Mouse (Mus musculus) C2C12 (cell line): ENCODE data around the gene Tmem100. TPM values are rescaled to one million over a fixed set of nuclear protein-coding genes. Genes with fewer than 3 reads are reported as not detected.

Experiments
- H3K27me3 ChIP-seq: one replicate; pipeline ENCODE4 v1.6.1; 2011; ENCODE audit not compliant: control insufficient read depth, insufficient read depth, insufficient read length
- H3K36me3 ChIP-seq: one replicate; pipeline ENCODE4 v1.6.1; 2011; ENCODE audit not compliant: control insufficient read depth, insufficient read depth
- H3K4me3 ChIP-seq: one replicate; pipeline ENCODE4 v1.5.1; 2011; ENCODE audit warnings: mild to moderate bottlenecking, control low read depth; ENCODE audit not compliant: poor library complexity, insufficient read depth, severe bottlenecking
- H3K79me2 ChIP-seq: one replicate; pipeline ENCODE4 v1.6.1; 2011; ENCODE audit not compliant: control insufficient read depth, insufficient read depth
- H3K79me3 ChIP-seq: one replicate; pipeline ENCODE4 v1.6.1; 2011; ENCODE audit warnings: low read depth, control low read depth
- H3ac ChIP-seq: one replicate; pipeline ENCODE3; 2011; ENCODE audit warnings: low read depth; ENCODE audit not compliant: control insufficient read depth, insufficient read length
- CEBPB ChIP-seq: IDR thresholded peaks from one replicate; pipeline ENCODE4 v1.6.1; 2011; ENCODE audit warnings: low read depth, mild to moderate bottlenecking, control low read depth, moderate library complexity
- MAX ChIP-seq: IDR thresholded peaks from one replicate; pipeline ENCODE4 v1.6.1; 2011; ENCODE audit warnings: mild to moderate bottlenecking, control low read depth
- MYOD1 ChIP-seq: IDR thresholded peaks from one replicate; pipeline ENCODE4 v1.6.1; 2011; ENCODE audit warnings: low read depth; ENCODE audit not compliant: control insufficient read depth, insufficient read length
- MYOG ChIP-seq: IDR thresholded peaks from one replicate; pipeline ENCODE4 v1.6.1; 2011; ENCODE audit not compliant: control insufficient read depth, insufficient read length; ENCODE audit errors: extremely low read depth
- polyA plus RNA-seq: library from polyadenylated mRNA; unstranded; fragments of >200 nt; fragmentation: generic; extraction: Trizol; gene quantifications from one replicate; pipeline ENCODE4 v1.2.1, GENCODE M21; 2012; ENCODE audit warnings: missing spikeins

Gene Tmem100
- polyA plus RNA-seq, 1 experiment = not detected

DNA sequence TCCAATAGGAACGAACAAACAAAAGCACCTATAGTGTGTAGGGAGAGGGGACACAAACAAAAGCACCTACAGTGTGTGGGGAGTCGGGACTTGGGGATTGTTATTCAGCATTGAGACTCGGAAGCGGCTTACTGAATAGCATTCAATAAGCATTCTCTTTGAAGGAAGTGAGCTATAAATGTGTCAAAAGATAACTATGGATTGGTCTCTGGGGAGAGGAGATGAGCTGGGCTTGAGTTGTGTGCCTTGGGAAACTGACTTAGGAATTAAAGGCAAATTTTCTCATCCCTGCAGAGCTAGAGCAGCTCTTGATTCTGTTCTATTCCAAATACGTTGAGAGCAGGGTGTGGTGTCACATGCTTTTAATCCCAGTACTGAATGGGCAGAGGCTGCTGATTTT is 54.0 kb downstream of the Tmem100 start:
- no peaks in the 10 kb centered on the region for H3K27me3 ChIP-seq

More for the DNA sequence above, 54.0 kb downstream of the Tmem100 start:
- TF ChIP-seq MYOG = no peak
- TF ChIP-seq MAX = no peak
- TF ChIP-seq MYOD1 = no peak
- no peak for TF ChIP-seq CEBPB
- no peak overlapping the region for H3K4me3 ChIP-seq
- H3K79me3 ChIP-seq = no peaks in the 10 kb centered on the region
- H3ac ChIP-seq = no peak overlapping the region
- no peaks in the 10 kb centered on the region for H3K36me3 ChIP-seq
- H3K79me2 ChIP-seq = no peaks in the 10 kb centered on the region

Other genes with a start within 250 kb of the Tmem100 start
- 0.84 TPM for gene Pctp, start 27.5 kb upstream of the Tmem100 start, polyA plus RNA-seq
- gene Gm45716, start 157.3 kb downstream of the Tmem100 start, polyA plus RNA-seq = 22.9 TPM
- gene Mmd, start 219.1 kb downstream of the Tmem100 start, polyA plus RNA-seq = 257 TPM